Mouse (Mus musculus) forebrain, embryonic 16.5 days (tissue): ENCODE results near the gene Wrnip1. TPM values are rescaled to one million over a fixed set of nuclear protein-coding genes. Genes with fewer than 3 reads are reported as not detected.

ENCODE experiments used
- polyA plus RNA-seq: library from polyadenylated mRNA; unstranded; fragments of >200 nt; fragmentation: Nextera tagmentation; extraction: Ambion mirVana; gene quantifications from 2 replicates; pipeline ENCODE4 v1.2.1, GENCODE M21; 2015

Gene Wrnip1
- polyA plus RNA-seq, 1 experiment from 2014 or later: 32.3 TPM

Other genes starting within 250 kb of the Wrnip1 start
- gene Mylk4, start 18.1 kb upstream of the Wrnip1 start, polyA plus RNA-seq: not detected in 2 replicates
- not detected in 2 replicates for gene D930007J09Rik, start 811 bp downstream of the Wrnip1 start, polyA plus RNA-seq
- 1.5 and 1.6 TPM in 2 replicates for gene Serpinb1a, start 49.1 kb downstream of the Wrnip1 start, polyA plus RNA-seq
- not detected in 2 replicates for gene Serpinb1c, start 96.2 kb downstream of the Wrnip1 start, polyA plus RNA-seq
- gene Serpinb6b, start 163.2 kb downstream of the Wrnip1 start, polyA plus RNA-seq: 1.1 and 1.2 TPM in 2 replicates
- gene Serpinb9, start 201.2 kb downstream of the Wrnip1 start, polyA plus RNA-seq: 1.3 and 2.0 TPM in 2 replicates
- gene Serpinb9b, start 225.4 kb downstream of the Wrnip1 start, polyA plus RNA-seq: 0.11 and 0.14 TPM in 2 replicates